Mouse (Mus musculus) limb, embryonic 13.5 days (tissue): Measurements from ENCODE around the gene Gm13277. TPM values are rescaled to one million over a fixed set of nuclear protein-coding genes. Genes with fewer than 3 reads are reported as not detected.

Experiments used
- polyA plus RNA-seq: library from polyadenylated mRNA; unstranded; fragments of >200 nt; fragmentation: Nextera tagmentation; extraction: Ambion mirVana; gene quantifications from 2 replicates; pipeline ENCODE4 v1.2.1, GENCODE M21; 2015

Gm13277 gene
- polyA plus RNA-seq, 1 experiment from 2014 or later, result not detected

Other genes starting within 250 kb of the Gm13277 start
- gene Ifna15, start 230.4 kb upstream of the Gm13277 start, polyA plus RNA-seq, result not detected in 2 replicates
- not detected in 2 replicates for gene Ifna14, start 216.8 kb upstream of the Gm13277 start, polyA plus RNA-seq
- not detected in 2 replicates for gene Ifna9, start 196.2 kb upstream of the Gm13277 start, polyA plus RNA-seq
- not detected in 2 replicates for gene Ifna12, start 185.3 kb upstream of the Gm13277 start, polyA plus RNA-seq
- gene C87499, start 154.2 kb upstream of the Gm13277 start, polyA plus RNA-seq, result not detected in 2 replicates
- gene Ifna13, start 144.2 kb upstream of the Gm13277 start, polyA plus RNA-seq, result not detected in 2 replicates
- gene Ifna16, start 111.7 kb upstream of the Gm13277 start, polyA plus RNA-seq, result not detected in 2 replicates
- gene Ifna2, start 104.7 kb upstream of the Gm13277 start, polyA plus RNA-seq, result not detected in 2 replicates
- gene Ifnab, start 97.3 kb upstream of the Gm13277 start, polyA plus RNA-seq, result not detected in 2 replicates
- gene Gm26566, start 66.8 kb upstream of the Gm13277 start, polyA plus RNA-seq, result 1.0 and 1.1 TPM in 2 replicates
- 123 and 130 TPM in 2 replicates for gene Klhl9, start 66.2 kb upstream of the Gm13277 start, polyA plus RNA-seq
- gene Gm13271, start 33.8 kb upstream of the Gm13277 start, polyA plus RNA-seq, result not detected in 2 replicates
- 0.34 and 0.45 TPM in 2 replicates for gene Gm13283, start 28.5 kb upstream of the Gm13277 start, polyA plus RNA-seq
- 0.46 and 0.59 TPM in 2 replicates for gene Gm13290, start 14.8 kb upstream of the Gm13277 start, polyA plus RNA-seq
- not detected in 2 replicates for gene Gm13289, start 11.7 kb upstream of the Gm13277 start, polyA plus RNA-seq
- not detected in 2 replicates for gene Gm13272, start 8.8 kb upstream of the Gm13277 start, polyA plus RNA-seq
- 0.27 and 0.41 TPM in 2 replicates for gene Ifnz, start 6.5 kb upstream of the Gm13277 start, polyA plus RNA-seq
- gene Gm13276, start 2.9 kb upstream of the Gm13277 start, polyA plus RNA-seq, result not detected in 2 replicates
- not detected in 2 replicates for gene Gm13278, start 2.9 kb downstream of the Gm13277 start, polyA plus RNA-seq
- not detected in 2 replicates for gene Gm13275, start 5.9 kb downstream of the Gm13277 start, polyA plus RNA-seq
- not detected in 2 replicates for gene Gm13279, start 8.8 kb downstream of the Gm13277 start, polyA plus RNA-seq
- gene Gm13285, start 11.0 kb downstream of the Gm13277 start, polyA plus RNA-seq, result 0.76 and 1.0 TPM in 2 replicates
- not detected in 2 replicates for gene Gm13287, start 14.6 kb downstream of the Gm13277 start, polyA plus RNA-seq
- not detected in 2 replicates for gene Gm13288, start 16.9 kb downstream of the Gm13277 start, polyA plus RNA-seq
- not detected in 2 replicates for gene Ifna7, start 27.6 kb downstream of the Gm13277 start, polyA plus RNA-seq
- not detected in 2 replicates for gene Ifna11, start 31.3 kb downstream of the Gm13277 start, polyA plus RNA-seq
- gene Ifna6, start 38.8 kb downstream of the Gm13277 start, polyA plus RNA-seq, result not detected in 2 replicates
- not detected in 2 replicates for gene Ifna5, start 46.9 kb downstream of the Gm13277 start, polyA plus RNA-seq
- not detected in 2 replicates for gene Ifna4, start 53.2 kb downstream of the Gm13277 start, polyA plus RNA-seq
- not detected in 2 replicates for gene Ifna1, start 61.5 kb downstream of the Gm13277 start, polyA plus RNA-seq
- not detected in 2 replicates for gene Ifne, start 91.6 kb downstream of the Gm13277 start, polyA plus RNA-seq